Mouse (Mus musculus) cerebellum, adult 2 months (tissue): ENCODE data around the gene Lin28b.

Experiments used
- CTCF ChIP-seq: fragments of 200-500 bp; IDR thresholded peaks from 2 replicates; pipeline ENCODE4 v1.5.1; 2011; ENCODE audit warnings: low read depth, mild to moderate bottlenecking, control low read depth, low read length, moderate library complexity, borderline replicate concordance; ENCODE audit not compliant: insufficient read depth
- POLR2A ChIP-seq: fragments of 200-500 bp; IDR thresholded peaks from 2 replicates; pipeline ENCODE4 v1.6.1; 2011; ENCODE audit warnings: low read length, control low read depth, borderline replicate concordance; ENCODE audit not compliant: insufficient read depth

DNA sequence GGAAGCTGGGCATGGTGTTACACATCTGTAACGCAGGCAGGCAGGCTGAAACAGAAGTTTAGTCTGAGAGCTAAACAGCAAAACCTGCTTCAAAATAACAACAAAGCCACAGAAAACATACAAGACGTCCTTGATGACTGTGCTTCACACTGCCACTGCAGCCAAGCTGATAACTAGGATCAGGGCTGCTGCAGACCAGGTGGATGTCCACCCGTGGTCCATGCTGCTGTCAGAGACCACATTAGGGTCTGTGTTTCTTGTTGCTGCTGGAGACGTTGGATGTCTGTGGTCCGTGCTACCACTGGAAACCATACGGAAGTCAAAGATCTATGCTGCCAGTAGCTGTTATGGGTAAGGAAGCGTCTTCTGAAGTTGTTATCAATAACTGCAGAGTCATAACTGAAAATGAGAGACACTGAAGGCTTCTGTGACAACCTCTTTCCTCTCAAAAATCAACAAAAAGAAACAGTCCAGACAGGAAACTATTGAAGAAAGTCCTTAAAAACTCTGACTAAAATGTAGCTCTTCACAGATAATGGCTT is 86.4 kb downstream of the Lin28b start:
- TF ChIP-seq POLR2A (no peak), CTCF (no peak)
